Mouse (Mus musculus) right cerebral cortex, adult 18-20 months (tissue): ENCODE results near the gene Asic2.

Source experiments
- DNase-seq: peaks from one replicate; pipeline ENCODE4 v3.0.0; 2022; ENCODE audit warnings: mixed read lengths

The Asic2 gene

GRCm38 (mm10) chr11:80973273-80973672 is 995.0 kb downstream of the Asic2 start:
- no peak for DNase-seq

GRCm38 (mm10) chr11:80967544-80967943 is 1000.7 kb downstream of the Asic2 start:
- DNase-seq, result no peak

GRCm38 (mm10) chr11:80966040-80966439 is 1002.2 kb downstream of the Asic2 start:
- no peak for DNase-seq

- peak; percentile 75 for DNase-seq
These were observed 1006.9 kb downstream of the Asic2 start for GRCm38 (mm10) chr11:80961326-80961725.

- no peak for DNase-seq
These were observed 1010.1 kb downstream of the Asic2 start for GRCm38 (mm10) chr11:80958086-80958671.

GRCm38 (mm10) chr11:80955915-80956314 is 1012.3 kb downstream of the Asic2 start:
- DNase-seq, result no peak

GRCm38 (mm10) chr11:80954147-80954546 is 1014.1 kb downstream of the Asic2 start:
- DNase-seq, result no peak

- DNase-seq, result no peak
These were observed 1019.1 kb downstream of the Asic2 start for GRCm38 (mm10) chr11:80949068-80949738.

GRCm38 (mm10) chr11:80948103-80948502 is 1020.2 kb downstream of the Asic2 start:
- no peak for DNase-seq

GRCm38 (mm10) chr11:80946163-80946562 is 1022.1 kb downstream of the Asic2 start:
- no peak for DNase-seq

- DNase-seq, result peak; percentile 52
These were observed 1044.8 kb downstream of the Asic2 start for GRCm38 (mm10) chr11:80923286-80923951.

GRCm38 (mm10) chr11:80918332-80918731 is 1049.9 kb downstream of the Asic2 start:
- peak; percentile 36 for DNase-seq

- DNase-seq, result no peak
These were observed 1050.6 kb downstream of the Asic2 start for GRCm38 (mm10) chr11:80917688-80918087.

GRCm38 (mm10) chr11:80913408-80914024 is 1054.7 kb downstream of the Asic2 start:
- DNase-seq, result no peak

GRCm38 (mm10) chr11:80912721-80913120 is 1055.5 kb downstream of the Asic2 start:
- DNase-seq, result peak; percentile 59

- DNase-seq, result peak; percentile 63
These were observed 1060.4 kb downstream of the Asic2 start for GRCm38 (mm10) chr11:80907820-80908219.

- DNase-seq, result peak; percentile 62
These were observed 1061.8 kb downstream of the Asic2 start for GRCm38 (mm10) chr11:80906456-80906855.

- no peak for DNase-seq
These were observed 1063.7 kb downstream of the Asic2 start for GRCm38 (mm10) chr11:80904559-80904958.

- no peak for DNase-seq
These were observed 1064.8 kb downstream of the Asic2 start for GRCm38 (mm10) chr11:80903426-80903825.

- no peak for DNase-seq
These were observed 1065.6 kb downstream of the Asic2 start for GRCm38 (mm10) chr11:80902664-80903063.

- no peak for DNase-seq
These were observed 1067.7 kb downstream of the Asic2 start for GRCm38 (mm10) chr11:80900555-80900954.

GRCm38 (mm10) chr11:80895853-80896252 is 1072.4 kb downstream of the Asic2 start:
- DNase-seq, result no peak

GRCm38 (mm10) chr11:80889336-80890063 is 1078.8 kb downstream of the Asic2 start:
- no peak for DNase-seq
